Mouse (Mus musculus) skeletal muscle tissue, adult 2 months (tissue): ENCODE results near the gene Aspn.
"Not testable (repeated sequence)": the region's sequence is repeated elsewhere in the genome, so short reads cannot be mapped to it uniquely, and the experiment has no call there.

Experiments used
- DNase-seq: peaks from one replicate; pipeline ENCODE4 v3.0.0-alpha.2; 2012; ENCODE audit warnings: low read depth, low spot score

Aspn gene

GRCm38 (mm10) chr13:49584307-49585005, 40.2 kb downstream of the Aspn start:
- DNase-seq: peak; percentile 65

GRCm38 (mm10) chr13:49586062-49586461, 41.8 kb downstream of the Aspn start:
- no peak for DNase-seq

GRCm38 (mm10) chr13:49602541-49602940, 58.3 kb downstream of the Aspn start:
- DNase-seq: not testable (repeated sequence)

GRCm38 (mm10) chr13:49603603-49604002, 59.4 kb downstream of the Aspn start:
- no peak for DNase-seq

- DNase-seq: peak; percentile 81
Observed at GRCm38 (mm10) chr13:49607714-49608113, 63.5 kb downstream of the Aspn start, which contains the start of gene Ogn. Gene Ogn, plus strand, starts transcription at chr13:49608046.

- no peak for DNase-seq
Observed at GRCm38 (mm10) chr13:49608589-49609322, 64.5 kb downstream of the Aspn start.

GRCm38 (mm10) chr13:49617021-49617420, 72.8 kb downstream of the Aspn start:
- DNase-seq: no peak
